Mouse (Mus musculus): ENCODE data around the gene Mnt. TPM values are rescaled to one million over a fixed set of nuclear protein-coding genes. Genes with fewer than 3 reads are reported as not detected.
A peak's percentile ranks its signal among the peaks of the same experiment; 100 is the strongest.

The Mnt gene
- polyA plus RNA-seq, 1 experiment from 2014 or later = 5.0 TPM

- 51% methylated on average over 5 of the region's 5 CpGs for whole genome bisulfite sequencing
- Histone ChIP-seq H3K9me3 (ENCODE audit: control insufficient read depth, low read length) (no peaks in the 10 kb centered on the region), H3K4me2 (replicated peaks; ENCODE audit: low read depth, low read length) (no peak overlapping the region), H3K4me1 (replicated peaks; ENCODE audit: control insufficient read depth, insufficient read depth, low read length) (no peaks in the 10 kb centered on the region), H3K4me3 (ENCODE audit: low read depth, low read length) (no peak overlapping the region), H3K27ac (ENCODE audit: low read depth, low read length) (0 out of 2 replicates have a peak overlapping the region, but pooled peaks have one; percentile 17), H3K9ac (ENCODE audit: low read depth, low read length) (no peak overlapping the region), H3K27me3 (ENCODE audit: control insufficient read depth, insufficient read depth, low read length) (no peaks in the 10 kb centered on the region), H3K36me3 (ENCODE audit: control insufficient read depth, insufficient read depth, low read length) (peaks cover 5% of the 10 kb centered on the region; the same call in 1 of the 2 replicates)
- ATAC-seq (ENCODE audit: low FRiP score) (no peak), DNase-seq (ENCODE audit: low spot score) (no peak)
Observed at GRCm38 (mm10) chr11:74811538-74811937, 19.2 kb upstream of the Mnt start.

GRCm38 (mm10) chr11:74815795-74816194 lies 14.9 kb upstream of the Mnt start:
- no peak overlapping the region for H3K27ac ChIP-seq (ENCODE audit: low read depth, low read length)
- DNase-seq (ENCODE audit: low spot score) (no peak), ATAC-seq (ENCODE audit: low FRiP score) (no peak)
- no peaks in the 10 kb centered on the region for H3K9me3 ChIP-seq (ENCODE audit: control insufficient read depth, low read length)
- H3K4me3 ChIP-seq (ENCODE audit: low read depth, low read length) = no peak overlapping the region
- peaks cover 5% of the 10 kb centered on the region for H3K36me3 ChIP-seq (ENCODE audit: control insufficient read depth, insufficient read depth, low read length)
- no peaks in the 10 kb centered on the region for H3K4me1 ChIP-seq (replicated peaks; ENCODE audit: control insufficient read depth, insufficient read depth, low read length)
- H3K9ac ChIP-seq (ENCODE audit: low read depth, low read length) = no peak overlapping the region
- no peaks in the 10 kb centered on the region for H3K27me3 ChIP-seq (ENCODE audit: control insufficient read depth, insufficient read depth, low read length)
- no peak overlapping the region for H3K4me2 ChIP-seq (replicated peaks; ENCODE audit: low read depth, low read length)

- Histone ChIP-seq H3K9ac (ENCODE audit: low read depth, low read length) (no peak overlapping the region), H3K4me1 (replicated peaks; ENCODE audit: control insufficient read depth, insufficient read depth, low read length) (no peaks in the 10 kb centered on the region), H3K4me2 (replicated peaks; ENCODE audit: low read depth, low read length) (no peak overlapping the region), H3K36me3 (ENCODE audit: control insufficient read depth, insufficient read depth, low read length) (peaks cover 5% of the 10 kb centered on the region), H3K27ac (ENCODE audit: low read depth, low read length) (no peak overlapping the region), H3K4me3 (ENCODE audit: low read depth, low read length) (no peak overlapping the region), H3K9me3 (ENCODE audit: control insufficient read depth, low read length) (no peaks in the 10 kb centered on the region), H3K27me3 (ENCODE audit: control insufficient read depth, insufficient read depth, low read length) (no peaks in the 10 kb centered on the region)
- WGBS = 85% methylated on average over 1 of the region's 1 CpGs
- no peak for ATAC-seq (ENCODE audit: low FRiP score)
- no peak for DNase-seq (ENCODE audit: low spot score)
Observed at GRCm38 (mm10) chr11:74820921-74821320, 9.8 kb upstream of the Mnt start.

GRCm38 (mm10) chr11:74821463-74821862 lies 9.3 kb upstream of the Mnt start:
- H3K27me3 ChIP-seq (ENCODE audit: control insufficient read depth, insufficient read depth, low read length) = no peaks in the 10 kb centered on the region
- H3K27ac ChIP-seq (ENCODE audit: low read depth, low read length) = no peak overlapping the region
- no peak overlapping the region for H3K9ac ChIP-seq (ENCODE audit: low read depth, low read length)
- H3K4me1 ChIP-seq (replicated peaks; ENCODE audit: control insufficient read depth, insufficient read depth, low read length) = no peaks in the 10 kb centered on the region
- WGBS = 52% methylated on average over 1 of the region's 1 CpGs
- peaks cover 5% of the 10 kb centered on the region for H3K36me3 ChIP-seq (ENCODE audit: control insufficient read depth, insufficient read depth, low read length)
- ATAC-seq (ENCODE audit: low FRiP score) (no peak), DNase-seq (ENCODE audit: low spot score) (no peak)
- no peak overlapping the region for H3K4me3 ChIP-seq (ENCODE audit: low read depth, low read length)
- no peak overlapping the region for H3K4me2 ChIP-seq (replicated peaks; ENCODE audit: low read depth, low read length)
- no peaks in the 10 kb centered on the region for H3K9me3 ChIP-seq (ENCODE audit: control insufficient read depth, low read length)

GRCm38 (mm10) chr11:74822746-74823440 lies 7.8 kb upstream of the Mnt start:
- no peak overlapping the region for H3K9ac ChIP-seq (ENCODE audit: low read depth, low read length)
- no peak overlapping the region for H3K4me2 ChIP-seq (replicated peaks; ENCODE audit: low read depth, low read length)
- no peak for ATAC-seq (ENCODE audit: low FRiP score)
- H3K36me3 ChIP-seq (ENCODE audit: control insufficient read depth, insufficient read depth, low read length) = peaks cover 2% of the 10 kb centered on the region; the same call in 1 of the 2 replicates
- no peak for DNase-seq (ENCODE audit: low spot score)
- no peaks in the 10 kb centered on the region for H3K9me3 ChIP-seq (ENCODE audit: control insufficient read depth, low read length)
- no peak overlapping the region for H3K4me3 ChIP-seq (ENCODE audit: low read depth, low read length)
- no peak overlapping the region for H3K27ac ChIP-seq (ENCODE audit: low read depth, low read length)
- H3K27me3 ChIP-seq (ENCODE audit: control insufficient read depth, insufficient read depth, low read length) = no peaks in the 10 kb centered on the region
- no peaks in the 10 kb centered on the region for H3K4me1 ChIP-seq (replicated peaks; ENCODE audit: control insufficient read depth, insufficient read depth, low read length)
- WGBS = 82% methylated on average over 7 of the region's 7 CpGs

- no peaks in the 10 kb centered on the region for H3K27me3 ChIP-seq (ENCODE audit: control insufficient read depth, insufficient read depth, low read length)
- WGBS = 79% methylated on average over 7 of the region's 7 CpGs
- no peak overlapping the region for H3K9ac ChIP-seq (ENCODE audit: low read depth, low read length)
- peaks cover 4% of the 10 kb centered on the region for H3K4me1 ChIP-seq (replicated peaks; ENCODE audit: control insufficient read depth, insufficient read depth, low read length)
- H3K4me2 ChIP-seq (replicated peaks; ENCODE audit: low read depth, low read length) = no peak overlapping the region
- H3K4me3 ChIP-seq (ENCODE audit: low read depth, low read length) = no peak overlapping the region
- ATAC-seq (ENCODE audit: low FRiP score) (no peak), DNase-seq (ENCODE audit: low spot score) (no peak)
- no peaks in the 10 kb centered on the region for H3K9me3 ChIP-seq (ENCODE audit: control insufficient read depth, low read length)
- no peak overlapping the region for H3K27ac ChIP-seq (ENCODE audit: low read depth, low read length)
- H3K36me3 ChIP-seq (ENCODE audit: control insufficient read depth, insufficient read depth, low read length) = no peaks in the 10 kb centered on the region
Observed at GRCm38 (mm10) chr11:74826151-74826550, 4.6 kb upstream of the Mnt start.

GRCm38 (mm10) chr11:74826702-74827101 lies 4.0 kb upstream of the Mnt start:
- DNase-seq (ENCODE audit: low spot score) (no peak), ATAC-seq (ENCODE audit: low FRiP score) (no peak)
- Histone ChIP-seq H3K4me3 (ENCODE audit: low read depth, low read length) (no peak overlapping the region), H3K36me3 (ENCODE audit: control insufficient read depth, insufficient read depth, low read length) (no peaks in the 10 kb centered on the region), H3K27me3 (ENCODE audit: control insufficient read depth, insufficient read depth, low read length) (no peaks in the 10 kb centered on the region), H3K27ac (ENCODE audit: low read depth, low read length) (no peak overlapping the region), H3K9ac (ENCODE audit: low read depth, low read length) (no peak overlapping the region), H3K4me2 (replicated peaks; ENCODE audit: low read depth, low read length) (no peak overlapping the region), H3K9me3 (ENCODE audit: control insufficient read depth, low read length) (no peaks in the 10 kb centered on the region), H3K4me1 (replicated peaks; ENCODE audit: control insufficient read depth, insufficient read depth, low read length) (peaks cover 4% of the 10 kb centered on the region)
- WGBS = 87% methylated on average over 5 of the region's 5 CpGs

GRCm38 (mm10) chr11:74827791-74828403 lies 2.8 kb upstream of the Mnt start:
- DNase-seq (ENCODE audit: low spot score) = no peak
- ATAC-seq (ENCODE audit: low FRiP score) = no peak
- Histone ChIP-seq H3K4me3 (ENCODE audit: low read depth, low read length) (no peak overlapping the region), H3K36me3 (ENCODE audit: control insufficient read depth, insufficient read depth, low read length) (no peaks in the 10 kb centered on the region), H3K27me3 (ENCODE audit: control insufficient read depth, insufficient read depth, low read length) (no peaks in the 10 kb centered on the region), H3K27ac (ENCODE audit: low read depth, low read length) (no peak overlapping the region), H3K4me2 (replicated peaks; ENCODE audit: low read depth, low read length) (no peak overlapping the region), H3K9ac (ENCODE audit: low read depth, low read length) (no peak overlapping the region), H3K9me3 (ENCODE audit: control insufficient read depth, low read length) (no peaks in the 10 kb centered on the region), H3K4me1 (replicated peaks; ENCODE audit: control insufficient read depth, insufficient read depth, low read length) (peaks cover 4% of the 10 kb centered on the region)
- WGBS = 68% methylated on average over 7 of the region's 7 CpGs

GRCm38 (mm10) chr11:74828404-74828931 lies 2.3 kb upstream of the Mnt start:
- no peak for DNase-seq (ENCODE audit: low spot score)
- no peak overlapping the region for H3K4me2 ChIP-seq (replicated peaks; ENCODE audit: low read depth, low read length)
- H3K9ac ChIP-seq (ENCODE audit: low read depth, low read length) = no peak overlapping the region
- H3K4me3 ChIP-seq (ENCODE audit: low read depth, low read length) = no peak overlapping the region
- peaks cover 10% of the 10 kb centered on the region for H3K4me1 ChIP-seq (replicated peaks; ENCODE audit: control insufficient read depth, insufficient read depth, low read length)
- H3K9me3 ChIP-seq (ENCODE audit: control insufficient read depth, low read length) = no peaks in the 10 kb centered on the region
- no peaks in the 10 kb centered on the region for H3K27me3 ChIP-seq (ENCODE audit: control insufficient read depth, insufficient read depth, low read length)
- no peak for ATAC-seq (ENCODE audit: low FRiP score)
- WGBS = 25% methylated on average over 2 of the region's 2 CpGs
- no peaks in the 10 kb centered on the region for H3K36me3 ChIP-seq (ENCODE audit: control insufficient read depth, insufficient read depth, low read length)
- no peak overlapping the region for H3K27ac ChIP-seq (ENCODE audit: low read depth, low read length)

All from hindbrain, embryonic 11.5 days (tissue).